Mouse (Mus musculus): Measurements from ENCODE around the gene Mgat4a. TPM values are rescaled to one million over a fixed set of nuclear protein-coding genes. Genes with fewer than 3 reads are reported as not detected.
A peak's percentile ranks its signal among the peaks of the same experiment; 100 is the strongest.

Gene Mgat4a
- polyA plus RNA-seq, 1 experiment from 2014 or later = 7.2 TPM

GRCm38 (mm10) chr1:37436419-37436818 is 104.4 kb downstream of the Mgat4a start:
- H3K27ac ChIP-seq = no peak overlapping the region
- H3K4me3 ChIP-seq (replicated peaks) = no peak overlapping the region
- no peaks in the 10 kb centered on the region for H3K27me3 ChIP-seq
- ATAC-seq = no peak
- no peak overlapping the region for H3K4me2 ChIP-seq (replicated peaks)
- peaks cover 17% of the 10 kb centered on the region for H3K4me1 ChIP-seq (replicated peaks)
- no peak overlapping the region for H3K9ac ChIP-seq (replicated peaks)
- no peaks in the 10 kb centered on the region for H3K9me3 ChIP-seq
- peaks cover 77% of the 10 kb centered on the region for H3K36me3 ChIP-seq
- 96% methylated on average over 3 of the region's 3 CpGs for WGBS

DNA sequence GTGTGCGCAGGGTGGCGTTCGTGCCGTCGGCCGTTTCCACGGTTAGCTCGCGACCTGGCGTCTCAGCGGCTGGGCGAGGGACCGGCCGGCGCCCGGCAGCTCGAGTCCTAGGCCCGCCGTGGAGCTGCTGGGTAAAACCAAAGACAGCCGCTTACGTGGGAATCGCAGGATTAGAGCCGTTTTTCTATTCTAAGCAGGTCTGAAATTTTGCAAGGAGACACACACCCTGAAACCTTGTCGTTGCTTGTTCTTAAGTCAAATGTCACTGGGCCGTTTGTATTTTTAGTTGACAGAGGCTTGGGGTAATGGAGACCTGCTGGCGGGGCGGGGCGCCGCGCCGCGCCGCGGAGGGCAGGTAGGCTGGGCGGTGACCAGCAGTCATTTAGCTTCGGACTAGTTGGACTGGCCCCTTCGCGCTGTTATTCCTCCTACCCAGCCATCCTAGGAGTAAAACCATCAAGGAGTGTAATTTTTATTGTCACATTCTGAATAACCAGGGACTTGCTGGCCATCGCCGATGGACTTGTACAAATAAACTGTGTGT is 110.4 kb downstream of the Mgat4a start:
- Histone ChIP-seq H3K9ac (replicated peaks) (peak overlapping the region; percentile 84), H3K9me3 (no peaks in the 10 kb centered on the region), H3K4me1 (replicated peaks) (peaks cover 37% of the 10 kb centered on the region), H3K36me3 (peaks cover 47% of the 10 kb centered on the region), H3K4me2 (replicated peaks) (peak overlapping the region; percentile 89), H3K27me3 (no peaks in the 10 kb centered on the region), H3K4me3 (replicated peaks) (peak overlapping the region; percentile 85), H3K27ac (peak overlapping the region; percentile 57)
- peak; percentile 24 for ATAC-seq
- WGBS = 2% methylated on average over 40 of the region's 40 CpGs

DNA sequence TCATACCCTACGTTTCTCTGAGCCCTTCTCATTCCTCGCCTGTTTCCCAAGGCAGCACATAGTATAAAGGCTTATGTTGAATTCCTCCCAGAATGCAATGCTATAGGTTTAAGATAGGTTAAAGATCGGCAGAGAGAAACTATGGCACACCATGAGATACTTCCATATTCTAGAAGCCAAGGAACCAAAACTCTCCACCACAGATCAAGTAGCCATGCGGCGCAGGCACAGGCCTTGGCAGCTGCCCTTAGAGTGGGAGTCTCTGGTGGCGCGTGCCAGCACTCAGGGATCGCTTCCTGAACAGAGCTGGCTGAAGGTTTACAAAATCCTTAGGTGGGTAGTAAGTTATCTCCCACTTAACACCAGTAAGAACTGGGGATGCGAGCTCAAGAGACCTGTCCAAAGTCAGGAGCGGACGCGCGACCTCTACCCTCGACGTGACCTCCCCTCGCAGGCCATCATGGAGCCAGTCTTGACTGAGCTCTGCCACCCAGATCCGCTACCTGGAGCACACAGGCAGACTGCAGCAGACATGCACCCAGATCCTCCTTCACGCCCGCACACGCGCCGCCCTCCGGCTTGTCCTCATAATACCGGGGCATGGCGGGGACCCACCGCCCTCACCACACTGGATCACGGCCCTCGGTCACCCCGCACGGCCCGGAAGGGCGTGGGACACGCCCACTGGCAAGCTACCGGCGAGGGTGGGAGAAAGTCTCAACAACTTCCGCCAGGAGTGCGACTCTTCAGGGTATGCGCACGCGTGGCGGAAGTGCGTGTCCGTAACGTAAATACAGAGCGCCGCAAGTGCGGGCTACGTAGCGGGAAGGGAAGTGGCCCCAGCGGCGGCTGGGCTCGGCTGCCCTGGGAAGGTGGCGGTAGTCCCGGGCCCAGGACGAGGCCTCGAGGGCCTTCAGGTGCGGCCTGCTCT is 111.2 kb downstream of the Mgat4a start, which contains the start of the genes Coa5 and Unc50:
Gene Coa5 (minus strand): TSS at position 738 of the 931 bp plus-strand sequence.
Gene Unc50 (plus strand): TSS at position 774 of the 931 bp plus-strand sequence.
- Histone ChIP-seq H3K4me2 (replicated peaks) (peak within 1 kb of the TSS; percentile 89), H3K9me3 (no peaks in the 10 kb centered on the region), H3K27me3 (no peaks in the 10 kb centered on the region), H3K4me3 (replicated peaks) (peak within 1 kb of the TSS; percentile 85), H3K36me3 (peaks cover 44% of the 10 kb centered on the region), H3K9ac (replicated peaks) (peak within 1 kb of the TSS; percentile 84), H3K27ac (peak within 1 kb of the TSS; percentile 57), H3K4me1 (replicated peaks) (peaks cover 37% of the 10 kb centered on the region)
- 3% methylated on average over 57 of the region's 57 CpGs for WGBS
- peak; percentile 99 for ATAC-seq

- WGBS = 82% methylated on average over 2 of the region's 2 CpGs
- peaks cover 5% of the 10 kb centered on the region; the same call in 1 of the 2 replicates for H3K9me3 ChIP-seq
Measured at GRCm38 (mm10) chr1:37428911-37429310, 111.9 kb downstream of the Mgat4a start.

GRCm38 (mm10) chr1:37427144-37427875 is 113.5 kb downstream of the Mgat4a start:
- no peak overlapping the region for H3K4me2 ChIP-seq (replicated peaks)
- 96% methylated on average over 8 of the region's 8 CpGs for WGBS
- no peak for ATAC-seq

More at GRCm38 (mm10) chr1:37428911-37429310, 111.9 kb downstream of the Mgat4a start:
- H3K4me3 ChIP-seq (replicated peaks) = peak overlapping the region; percentile 85
- H3K4me2 ChIP-seq (replicated peaks) = peak overlapping the region; percentile 89
- peaks cover 47% of the 10 kb centered on the region for H3K36me3 ChIP-seq
- peaks cover 37% of the 10 kb centered on the region for H3K4me1 ChIP-seq (replicated peaks)
- H3K27me3 ChIP-seq = no peaks in the 10 kb centered on the region
- no peak for ATAC-seq
- no peak overlapping the region for H3K27ac ChIP-seq
- H3K9ac ChIP-seq (replicated peaks) = peak overlapping the region; percentile 84

GRCm38 (mm10) chr1:37419420-37419819 is 121.4 kb downstream of the Mgat4a start:
- H3K27ac ChIP-seq = no peak overlapping the region
- ATAC-seq = no peak

More at GRCm38 (mm10) chr1:37427144-37427875, 113.5 kb downstream of the Mgat4a start:
- H3K27ac ChIP-seq = no peak overlapping the region
- no peak overlapping the region for H3K9ac ChIP-seq (replicated peaks)
- H3K27me3 ChIP-seq = no peaks in the 10 kb centered on the region
- peaks cover 29% of the 10 kb centered on the region for H3K4me1 ChIP-seq (replicated peaks)
- H3K9me3 ChIP-seq = peaks cover 5% of the 10 kb centered on the region; the same call in 1 of the 2 replicates
- peaks cover 39% of the 10 kb centered on the region for H3K36me3 ChIP-seq
- H3K4me3 ChIP-seq (replicated peaks) = no peak overlapping the region

GRCm38 (mm10) chr1:37415394-37415793 is 125.4 kb downstream of the Mgat4a start:
- Histone ChIP-seq H3K4me3 (replicated peaks) (no peak overlapping the region), H3K9ac (replicated peaks) (no peak overlapping the region), H3K27ac (no peak overlapping the region), H3K27me3 (no peaks in the 10 kb centered on the region), H3K9me3 (no peaks in the 10 kb centered on the region), H3K4me2 (replicated peaks) (no peak overlapping the region), H3K4me1 (replicated peaks) (no peaks in the 10 kb centered on the region), H3K36me3 (peaks cover 36% of the 10 kb centered on the region)
- no peak for ATAC-seq
- 94% methylated on average over 1 of the region's 1 CpGs for WGBS

More at GRCm38 (mm10) chr1:37419420-37419819, 121.4 kb downstream of the Mgat4a start:
- Histone ChIP-seq H3K9ac (replicated peaks) (no peak overlapping the region), H3K4me1 (replicated peaks) (no peaks in the 10 kb centered on the region), H3K36me3 (peaks cover 52% of the 10 kb centered on the region), H3K4me3 (replicated peaks) (no peak overlapping the region), H3K9me3 (peaks cover 5% of the 10 kb centered on the region; the same call in 1 of the 2 replicates), H3K4me2 (replicated peaks) (no peak overlapping the region), H3K27me3 (no peaks in the 10 kb centered on the region)
- WGBS = 100% methylated on average over 1 of the region's 1 CpGs

DNA sequence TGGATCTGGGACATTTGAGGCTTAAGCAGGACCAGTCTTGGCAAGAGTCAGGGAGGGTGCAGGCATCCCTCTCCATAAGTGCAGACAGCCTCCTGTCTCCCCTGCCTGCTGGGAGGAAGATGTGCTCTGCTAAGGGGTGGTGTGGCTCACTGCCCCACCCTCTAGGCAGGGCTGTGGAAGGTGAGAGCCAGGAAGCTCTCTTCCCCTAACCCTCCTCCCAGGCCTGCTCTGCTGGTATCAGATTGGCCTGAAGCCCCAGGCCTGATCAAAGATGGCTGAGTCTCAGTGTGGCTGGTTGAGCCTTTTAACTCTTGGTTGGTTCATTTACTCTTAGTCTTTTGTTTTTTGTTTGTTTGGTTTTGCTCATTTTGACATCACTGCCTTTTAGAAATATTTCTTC is 131.2 kb downstream of the Mgat4a start:
- Histone ChIP-seq H3K4me1 (replicated peaks) (no peaks in the 10 kb centered on the region), H3K27ac (no peak overlapping the region), H3K9ac (replicated peaks) (no peak overlapping the region), H3K36me3 (peaks cover 13% of the 10 kb centered on the region; the same call in 1 of the 2 replicates), H3K4me2 (replicated peaks) (no peak overlapping the region), H3K9me3 (no peaks in the 10 kb centered on the region), H3K4me3 (replicated peaks) (no peak overlapping the region), H3K27me3 (no peaks in the 10 kb centered on the region)
- no peak for ATAC-seq

- WGBS = 80% methylated on average over 3 of the region's 3 CpGs
- ATAC-seq = no peak
- Histone ChIP-seq H3K4me3 (replicated peaks) (no peak overlapping the region), H3K36me3 (peaks cover 14% of the 10 kb centered on the region; the same call in 1 of the 2 replicates), H3K9me3 (no peaks in the 10 kb centered on the region), H3K27ac (no peak overlapping the region), H3K4me2 (replicated peaks) (no peak overlapping the region), H3K9ac (replicated peaks) (no peak overlapping the region), H3K4me1 (replicated peaks) (no peaks in the 10 kb centered on the region), H3K27me3 (no peaks in the 10 kb centered on the region)
Measured at GRCm38 (mm10) chr1:37408678-37409077, 132.1 kb downstream of the Mgat4a start.

DNA sequence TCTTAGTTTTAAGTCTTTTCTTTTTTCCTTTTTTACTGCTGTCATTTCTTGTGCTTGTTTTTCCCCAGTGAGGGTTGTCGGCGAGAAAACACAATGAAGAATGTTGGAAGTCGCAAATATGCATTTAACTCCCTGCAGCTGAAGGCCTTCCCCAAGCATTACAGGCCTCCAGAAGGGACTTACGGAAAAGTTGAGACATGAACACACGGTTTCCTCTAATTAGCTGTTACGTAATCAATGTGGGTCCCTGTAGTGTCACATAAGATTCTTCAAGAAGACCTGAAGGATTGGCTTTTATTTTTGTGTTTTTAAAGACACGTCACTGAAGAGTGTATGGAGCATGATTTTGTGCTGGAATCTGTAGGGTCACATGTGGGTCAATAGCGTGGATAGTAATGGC is 132.8 kb downstream of the Mgat4a start:
- Histone ChIP-seq H3K9me3 (no peaks in the 10 kb centered on the region), H3K4me1 (replicated peaks) (no peaks in the 10 kb centered on the region), H3K27ac (no peak overlapping the region), H3K4me2 (replicated peaks) (no peak overlapping the region), H3K9ac (replicated peaks) (no peak overlapping the region), H3K27me3 (no peaks in the 10 kb centered on the region), H3K4me3 (replicated peaks) (no peak overlapping the region), H3K36me3 (peaks cover 14% of the 10 kb centered on the region; the same call in 1 of the 2 replicates)
- 92% methylated on average over 8 of the region's 8 CpGs for WGBS
- ATAC-seq = no peak

DNA sequence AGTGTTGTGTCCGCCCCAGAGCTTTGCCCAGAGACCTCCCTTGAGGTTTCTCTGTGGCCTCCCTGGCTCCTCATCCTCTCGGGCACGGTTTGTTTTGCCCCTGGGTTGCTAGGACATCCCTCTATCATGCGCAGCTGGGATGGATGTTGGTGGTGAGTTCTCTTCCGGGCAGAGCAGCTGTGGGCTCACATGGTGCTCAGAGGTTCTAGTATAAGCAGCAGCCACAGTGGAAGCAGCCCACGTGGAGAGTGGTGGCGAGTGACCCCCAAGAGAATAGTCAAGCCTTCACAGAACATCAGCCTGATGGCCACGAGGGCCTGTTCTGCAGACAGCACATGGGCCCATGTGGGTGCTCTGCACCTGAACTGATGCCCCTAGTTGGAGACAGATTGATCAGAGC is 133.6 kb downstream of the Mgat4a start:
- 86% methylated on average over 8 of the region's 8 CpGs for WGBS
- H3K4me1 ChIP-seq (replicated peaks) = no peaks in the 10 kb centered on the region
- H3K36me3 ChIP-seq = peaks cover 18% of the 10 kb centered on the region; the same call in 1 of the 2 replicates
- H3K4me2 ChIP-seq (replicated peaks) = no peak overlapping the region
- no peak overlapping the region for H3K4me3 ChIP-seq (replicated peaks)
- no peaks in the 10 kb centered on the region for H3K27me3 ChIP-seq
- ATAC-seq = no peak
- no peak overlapping the region for H3K9ac ChIP-seq (replicated peaks)
- H3K27ac ChIP-seq = no peak overlapping the region
- H3K9me3 ChIP-seq = no peaks in the 10 kb centered on the region

Data from midbrain, embryonic 13.5 days (tissue).